Mouse (Mus musculus) NIH3T3 (cell line): Measurements from ENCODE around the gene Chd1l.

ENCODE experiments used
- DNase-seq: peaks from one replicate; pipeline ENCODE4 v3.0.0-alpha.2; 2012; ENCODE audit warnings: low read depth

The Chd1l gene

DNA sequence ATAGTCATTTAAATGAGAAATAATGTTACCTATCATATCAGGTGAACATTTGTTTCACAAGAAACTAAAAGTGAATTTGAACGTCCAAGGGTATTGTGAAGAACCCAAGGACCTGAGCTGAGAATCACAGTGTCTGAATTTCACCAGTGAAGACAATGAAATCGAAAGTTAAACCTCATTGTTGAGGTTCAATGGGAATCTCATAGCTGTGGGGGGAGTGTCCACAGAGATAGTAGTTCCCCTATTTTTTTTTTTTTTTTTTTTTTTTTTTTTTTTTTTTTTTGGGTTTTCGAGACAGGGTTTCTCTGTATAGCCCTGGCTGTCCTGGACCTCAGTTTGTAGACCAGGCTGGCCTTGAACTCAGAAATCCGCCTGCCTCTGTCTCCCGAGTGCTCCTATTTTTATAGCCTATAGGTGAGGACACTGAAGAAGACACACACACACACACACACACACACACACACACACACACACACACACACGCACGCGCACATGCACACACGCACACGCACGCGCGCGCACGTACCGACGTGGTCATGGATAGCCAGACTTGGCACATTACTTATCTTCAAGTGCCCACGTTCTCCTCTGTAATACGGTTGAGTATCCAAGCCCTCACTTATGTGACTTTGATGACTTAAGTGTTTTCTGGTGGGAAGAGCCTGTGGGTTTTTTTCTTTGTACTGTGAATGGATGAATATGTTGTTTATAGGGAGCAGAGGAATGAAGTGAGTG, 7.3 kb upstream of the Chd1l start:
- no peak for DNase-seq

GRCm38 (mm10) chr3:97615933-97616332, 5.9 kb upstream of the Chd1l start:
- DNase-seq: no peak

DNA sequence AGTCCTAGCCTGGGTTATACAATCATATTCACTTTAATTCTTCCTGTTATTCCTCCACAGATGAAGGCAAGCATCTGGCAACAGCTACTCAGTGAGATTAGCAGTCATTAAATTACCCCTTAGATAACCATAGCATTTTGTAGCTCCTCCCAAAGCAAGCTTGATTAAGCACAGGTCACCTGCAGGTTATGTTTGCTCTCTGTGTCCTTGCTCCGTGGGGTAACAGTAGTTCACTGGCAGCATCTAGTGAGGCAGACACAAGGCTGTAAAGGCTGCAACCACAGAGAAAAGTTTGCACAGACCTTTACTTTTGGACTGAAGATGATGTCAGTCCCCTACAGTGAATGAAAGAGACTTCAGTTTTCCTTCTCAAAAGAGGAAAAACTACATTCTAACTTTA, 5.2 kb upstream of the Chd1l start:
- DNase-seq: no peak

GRCm38 (mm10) chr3:97611021-97611420, 1.0 kb upstream of the Chd1l start:
- no peak for DNase-seq

- peak; percentile 40 for DNase-seq
Observed at GRCm38 (mm10) chr3:97609201-97609844, 680 bp downstream of the Chd1l start.

GRCm38 (mm10) chr3:97600050-97600832, 9.8 kb downstream of the Chd1l start:
- no peak for DNase-seq

DNA sequence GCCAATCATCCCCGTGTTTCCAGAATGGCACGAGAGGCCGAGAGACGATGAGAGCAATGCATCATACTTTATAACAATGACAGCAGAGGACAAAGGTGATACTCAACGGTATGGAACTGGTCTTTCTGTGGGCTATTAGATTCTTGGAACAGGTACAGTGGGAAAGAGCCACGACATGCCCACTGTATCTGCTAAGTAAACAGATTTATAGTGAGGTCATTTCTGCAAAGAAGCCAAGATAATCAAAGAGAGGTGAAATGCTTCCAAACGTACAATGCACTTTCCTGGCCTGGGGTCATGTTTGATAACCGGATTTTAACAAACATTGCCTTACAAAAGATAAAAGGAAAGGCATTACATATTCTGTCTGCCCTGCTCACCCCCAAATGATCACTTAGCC, 13.2 kb downstream of the Chd1l start:
- DNase-seq: no peak

GRCm38 (mm10) chr3:97595066-97595465, 14.9 kb downstream of the Chd1l start:
- no peak for DNase-seq

GRCm38 (mm10) chr3:97594140-97594539, 15.9 kb downstream of the Chd1l start:
- DNase-seq: no peak

DNA sequence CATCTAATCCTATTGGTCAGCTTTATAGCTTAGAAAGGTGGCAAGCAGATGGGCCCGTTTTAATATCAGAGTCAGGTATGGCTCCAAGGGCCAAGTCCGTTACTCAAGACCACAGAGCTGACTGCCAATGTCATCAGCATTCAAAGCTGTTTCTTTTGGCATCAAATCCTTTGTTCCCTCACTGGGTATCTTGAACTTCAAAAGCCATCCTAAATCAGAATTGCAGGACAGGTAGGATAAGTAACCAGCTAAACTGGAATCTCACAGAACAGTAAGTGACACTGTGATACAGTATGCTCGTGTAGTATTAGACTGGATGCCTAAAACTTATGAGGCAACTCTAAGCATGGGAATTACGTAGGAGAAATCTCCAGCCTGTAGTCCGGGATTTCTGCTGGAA, 16.9 kb downstream of the Chd1l start:
- no peak for DNase-seq

- no peak for DNase-seq
Observed at GRCm38 (mm10) chr3:97590699-97591098, 19.3 kb downstream of the Chd1l start.

GRCm38 (mm10) chr3:97587656-97588055, 22.3 kb downstream of the Chd1l start:
- no peak for DNase-seq

GRCm38 (mm10) chr3:97585383-97586160, 24.4 kb downstream of the Chd1l start:
- DNase-seq: peak; percentile 92

DNA sequence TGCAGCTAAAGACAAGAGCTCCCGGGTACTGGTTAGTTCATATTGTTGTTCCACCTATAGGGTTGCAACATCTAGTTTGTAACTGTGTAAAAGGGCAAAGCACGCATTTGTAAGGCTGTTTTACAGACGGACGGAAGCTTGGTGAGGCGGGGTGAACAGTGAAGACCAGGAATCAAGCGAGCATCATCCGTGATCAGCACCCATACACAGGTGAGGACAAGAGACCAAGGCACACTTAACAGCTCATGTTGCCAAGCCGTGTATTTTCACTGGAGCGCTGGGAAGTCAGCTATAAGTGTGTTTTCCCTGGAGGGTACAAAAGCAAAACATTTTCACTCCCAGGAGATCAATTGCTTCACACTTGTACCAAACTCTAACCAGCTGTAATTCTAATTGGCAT, 36.2 kb downstream of the Chd1l start:
- DNase-seq: no peak

DNA sequence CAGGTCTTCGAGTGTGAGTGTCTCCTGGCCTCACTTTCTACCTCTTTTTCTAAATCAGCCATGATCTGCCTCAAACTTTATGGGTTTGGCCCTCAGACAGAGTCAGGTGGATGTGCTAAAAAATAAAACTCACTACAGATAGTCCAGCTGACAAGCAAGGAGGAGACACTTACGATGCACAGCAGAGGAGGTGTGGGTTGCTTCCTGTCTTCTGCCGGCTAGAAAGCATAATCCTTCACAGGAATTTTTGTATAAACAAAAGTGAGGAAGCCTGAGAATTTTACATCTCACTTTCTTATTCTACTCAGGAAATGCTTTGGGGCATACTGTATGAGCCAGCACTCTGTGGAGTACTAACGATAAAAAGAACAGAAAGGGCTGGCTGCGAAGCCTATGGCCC, 45.4 kb downstream of the Chd1l start:
- DNase-seq: no peak

GRCm38 (mm10) chr3:97558554-97558953, 51.4 kb downstream of the Chd1l start:
- no peak for DNase-seq

DNA sequence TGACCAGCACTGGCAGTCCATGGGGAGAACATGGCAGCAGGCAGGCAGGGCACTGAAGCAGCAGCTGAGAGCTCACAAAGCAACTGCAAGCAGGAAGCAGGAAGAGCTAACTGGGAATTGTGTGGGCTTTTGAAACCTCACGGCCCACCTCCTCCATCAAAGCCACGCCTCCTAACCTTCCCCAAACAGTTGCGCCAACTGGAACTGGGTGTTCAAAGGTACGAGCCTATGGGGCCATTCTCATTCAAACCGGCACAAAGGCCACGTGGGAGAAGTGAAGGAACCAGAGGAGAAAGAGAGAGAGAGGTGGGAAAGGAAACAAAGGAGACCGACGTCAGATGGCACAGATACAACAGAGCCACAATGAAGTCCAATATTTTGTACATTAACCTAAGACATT, 63.8 kb downstream of the Chd1l start:
- DNase-seq: no peak

DNA sequence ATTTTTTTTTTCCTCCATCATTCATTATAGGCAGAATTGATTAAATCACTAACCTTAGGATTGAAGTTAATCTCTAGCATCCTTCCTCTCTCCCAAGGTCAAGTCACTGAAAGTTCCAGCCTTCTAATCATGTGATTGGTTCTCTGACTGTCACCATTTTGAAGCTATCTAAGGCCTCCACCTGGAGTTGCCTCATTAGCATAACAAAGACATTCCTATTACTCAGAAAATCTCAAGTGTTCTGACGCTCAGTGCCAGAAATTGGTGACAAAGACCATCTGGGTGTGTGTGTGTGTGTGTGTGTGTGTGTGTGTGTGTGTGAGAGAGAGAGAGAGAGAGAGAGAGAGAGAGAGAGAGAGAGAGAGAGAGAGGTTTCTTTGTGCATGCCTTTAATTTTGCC, 69.8 kb downstream of the Chd1l start:
- DNase-seq: no peak

DNA sequence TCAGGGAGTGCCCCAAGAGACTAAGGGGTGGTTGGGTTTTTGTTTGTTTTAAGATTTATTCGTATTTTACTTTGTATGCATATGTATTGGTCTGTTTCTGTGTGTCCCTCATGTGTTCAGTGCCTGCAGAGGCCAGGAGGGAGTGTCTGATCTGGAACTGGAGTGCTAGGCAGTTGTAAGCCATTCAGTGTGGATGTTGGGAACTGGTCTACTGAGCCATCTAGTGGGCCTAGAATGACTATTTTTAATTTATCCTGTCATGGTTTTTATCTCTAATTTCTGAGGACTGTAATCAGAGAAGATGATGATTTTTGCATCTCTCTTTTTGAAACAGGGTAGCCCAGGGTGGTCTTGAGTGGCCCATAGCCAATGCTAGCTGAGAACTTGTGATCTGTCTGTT, 71.4 kb downstream of the Chd1l start:
- DNase-seq: no peak

DNA sequence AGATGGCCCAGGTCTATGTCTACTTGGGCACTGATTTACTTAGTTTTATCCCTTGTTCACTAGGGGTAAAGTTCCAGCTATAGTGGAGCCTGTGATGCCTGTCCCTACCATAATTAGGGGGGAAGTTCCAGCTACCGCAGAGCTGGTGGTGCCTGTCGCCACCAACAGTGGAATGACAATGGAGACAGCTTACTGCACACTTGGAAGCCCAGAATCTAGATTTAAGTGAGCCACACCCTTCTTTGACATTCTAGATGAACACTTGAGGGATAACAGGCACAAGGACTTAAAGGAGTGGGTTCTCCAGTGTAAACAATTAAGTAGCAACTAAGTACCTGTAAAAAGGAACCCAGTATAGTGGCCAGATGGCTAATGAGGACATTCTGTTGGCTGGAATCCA, 73.0 kb downstream of the Chd1l start:
- no peak for DNase-seq

DNA sequence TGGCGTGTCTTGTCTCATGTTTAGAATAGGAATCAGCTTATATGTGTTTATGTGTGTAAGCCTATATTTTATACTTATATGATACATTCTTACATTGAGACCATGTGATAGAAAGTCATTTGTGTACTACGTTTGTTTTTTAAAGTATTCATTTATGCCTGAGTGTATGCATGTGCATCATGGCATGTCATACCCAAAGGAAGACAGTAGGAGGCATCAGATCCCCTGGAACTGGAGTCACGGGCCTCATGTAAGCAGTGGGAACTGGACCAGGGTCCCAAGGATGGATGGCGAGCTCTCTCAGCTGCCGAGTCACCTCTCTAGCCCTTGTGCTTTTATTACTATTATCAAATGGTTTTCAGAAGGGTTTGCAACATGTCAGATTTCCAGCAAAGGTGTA, 74.3 kb downstream of the Chd1l start:
- no peak for DNase-seq

- DNase-seq: no peak
Observed at GRCm38 (mm10) chr3:97525458-97525857, 84.5 kb downstream of the Chd1l start.
